Mouse (Mus musculus) lung, embryonic 16.5 days (tissue): ENCODE data around the gene Gm45837. TPM values are rescaled to one million over a fixed set of nuclear protein-coding genes. Genes with fewer than 3 reads are reported as not detected.

Experiments
- ATAC-seq: fragments of 200-750 bp; cut with Nextera tagmentation; 2 replicates; pipeline ENCODE4 v1.8.0; 2017; ENCODE audit warnings: low read depth, mild to moderate bottlenecking, moderate library complexity
- H3K27ac ChIP-seq: fragments of 300-500 bp; sonication (generic); 2 replicates; pipeline ENCODE4 v1.5.1; 2014; ENCODE audit warnings: mild to moderate bottlenecking, control low read depth, low read length
- H3K27me3 ChIP-seq: fragments of 300-500 bp; sonication (generic); 2 replicates; pipeline ENCODE4 v1.6.1; 2014; ENCODE audit warnings: low read depth, low read length, mixed read lengths; ENCODE audit not compliant: control insufficient read depth, insufficient read depth
- H3K36me3 ChIP-seq: fragments of 300-500 bp; sonication (generic); 2 replicates; pipeline ENCODE4 v1.6.1; 2014; ENCODE audit warnings: low read length; ENCODE audit not compliant: control insufficient read depth, insufficient read depth
- H3K4me1 ChIP-seq: fragments of 300-500 bp; sonication (generic); replicated peaks from 2 replicates; pipeline ENCODE4 v1.6.1; 2014; ENCODE audit warnings: low read length, mixed read lengths; ENCODE audit not compliant: control insufficient read depth, insufficient read depth
- H3K4me2 ChIP-seq: fragments of 300-500 bp; sonication (generic); 2 replicates; pipeline ENCODE4 v1.6.1; 2014; ENCODE audit warnings: low read depth, low read length, control low read depth
- H3K4me3 ChIP-seq: fragments of 300-500 bp; sonication (generic); 2 replicates; pipeline ENCODE4 v1.5.1; 2014; ENCODE audit warnings: mild to moderate bottlenecking, low read length, control low read depth
- H3K9ac ChIP-seq: fragments of 300-500 bp; sonication (generic); 2 replicates; pipeline ENCODE4 v1.6.1; 2014; ENCODE audit warnings: low read length, control low read depth
- H3K9me3 ChIP-seq: fragments of 300-500 bp; sonication (generic); 2 replicates; pipeline ENCODE4 v1.6.1; 2016; ENCODE audit warnings: low read length; ENCODE audit not compliant: control insufficient read depth
- WGBS: fragments of 180-500 bp; shearing (Covaris S2); extraction: QIAGEN DNeasy Blood & Tissue Kit; methylation state at CpG from one replicate; pipeline ENCODE4 v1.1.7; 2014; 5-methylcytosine and 5-hydroxymethylcytosine counted together
- polyA plus RNA-seq: library from polyadenylated mRNA; unstranded; fragments of >200 nt; fragmentation: Nextera tagmentation; extraction: Ambion mirVana; gene quantifications from 2 replicates; pipeline ENCODE4 v1.2.1, GENCODE M21; 2015

The Gm45837 gene
- polyA plus RNA-seq, 1 experiment from 2014 or later, result 2.4 TPM

DNA sequence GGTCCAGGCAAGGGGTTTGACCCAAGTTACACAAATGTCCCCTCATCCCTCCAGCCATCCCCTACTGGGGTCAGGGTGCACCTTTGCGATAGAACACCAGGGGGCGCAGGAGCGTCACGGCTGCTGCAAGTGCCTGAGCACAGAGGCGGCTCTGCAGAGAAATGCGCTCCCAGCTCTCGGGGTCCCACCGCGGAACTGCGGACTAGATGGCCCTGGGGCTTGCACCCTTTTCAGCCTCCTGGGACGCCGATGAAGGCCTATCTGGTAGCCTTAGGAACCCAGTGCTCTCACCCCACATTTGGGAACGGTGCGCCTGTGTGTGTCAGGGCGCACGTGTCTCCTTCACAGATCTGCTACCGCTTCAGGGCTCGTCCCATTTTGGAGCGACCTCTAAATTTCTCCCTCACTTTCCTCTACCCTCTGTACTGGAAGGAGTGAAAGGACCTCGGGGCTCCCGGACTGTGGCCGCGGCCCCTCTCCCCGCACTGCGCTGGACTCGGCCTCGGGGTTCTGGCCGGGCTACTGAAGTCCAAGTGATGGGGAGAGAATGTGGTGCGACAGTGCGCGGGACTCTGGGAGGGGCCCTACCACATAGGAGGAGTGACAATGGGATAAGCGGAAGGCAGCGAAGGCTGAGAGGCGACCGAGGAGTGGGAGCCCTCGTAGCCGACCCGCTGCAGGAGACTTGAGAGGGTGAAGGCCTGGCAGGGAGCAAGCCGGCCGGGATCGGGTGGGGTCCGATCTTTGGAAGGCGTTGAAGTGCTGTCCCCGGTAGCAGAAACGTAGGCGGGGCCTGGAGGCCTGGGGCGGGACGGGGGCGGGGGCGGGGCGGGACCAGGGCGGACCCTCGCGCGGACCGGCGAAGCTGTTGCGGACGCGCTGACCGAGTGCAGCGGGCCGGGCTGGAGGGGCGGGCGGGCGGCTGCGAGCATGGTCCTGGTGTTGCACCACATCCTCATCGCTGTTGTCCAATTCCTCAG lies 40.0 kb downstream of the Gm45837 start:
- Histone ChIP-seq H3K4me3 (peak overlapping the region; percentile 61), H3K9me3 (no peaks in the 10 kb centered on the region), H3K4me2 (peak overlapping the region; percentile 100), H3K27me3 (peaks cover 17% of the 10 kb centered on the region), H3K36me3 (no peaks in the 10 kb centered on the region), H3K9ac (peak overlapping the region; percentile 54), H3K4me1 (peaks cover 5% of the 10 kb centered on the region; the same call in 1 of the 2 replicates), H3K27ac (no peak overlapping the region)
- WGBS, result under 1% methylated on average over 59 of the region's 68 CpGs
- ATAC-seq, result peak; percentile 89

DNA sequence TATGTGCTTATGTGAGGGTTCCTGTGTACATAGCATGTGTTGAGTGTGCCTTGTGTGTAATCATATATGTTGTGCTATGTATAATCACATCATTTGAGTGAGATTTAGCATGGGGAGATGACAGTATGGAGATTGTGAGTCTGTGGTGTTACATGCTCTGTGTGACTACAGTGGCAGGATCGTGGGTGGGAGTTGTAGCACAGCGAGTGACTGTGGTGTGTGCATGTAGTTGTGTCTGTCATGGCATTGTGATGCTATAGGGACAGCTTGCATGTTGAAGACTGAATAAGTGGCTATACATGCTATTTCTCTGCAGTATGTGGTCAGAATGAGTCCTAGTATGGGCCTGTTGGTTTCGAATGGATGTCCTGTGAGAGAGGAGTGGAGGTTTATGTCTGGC lies 42.0 kb downstream of the Gm45837 start:
- 87% methylated on average over 3 of the region's 3 CpGs for WGBS
- Histone ChIP-seq H3K36me3 (no peaks in the 10 kb centered on the region), H3K9ac (no peak overlapping the region), H3K27ac (no peak overlapping the region), H3K27me3 (peaks cover 17% of the 10 kb centered on the region), H3K4me1 (peaks cover 5% of the 10 kb centered on the region; the same call in 1 of the 2 replicates), H3K4me2 (peak overlapping the region; percentile 100), H3K9me3 (no peaks in the 10 kb centered on the region), H3K4me3 (peak overlapping the region; percentile 61; the same call in 1 of the 2 replicates)
- no peak for ATAC-seq

DNA sequence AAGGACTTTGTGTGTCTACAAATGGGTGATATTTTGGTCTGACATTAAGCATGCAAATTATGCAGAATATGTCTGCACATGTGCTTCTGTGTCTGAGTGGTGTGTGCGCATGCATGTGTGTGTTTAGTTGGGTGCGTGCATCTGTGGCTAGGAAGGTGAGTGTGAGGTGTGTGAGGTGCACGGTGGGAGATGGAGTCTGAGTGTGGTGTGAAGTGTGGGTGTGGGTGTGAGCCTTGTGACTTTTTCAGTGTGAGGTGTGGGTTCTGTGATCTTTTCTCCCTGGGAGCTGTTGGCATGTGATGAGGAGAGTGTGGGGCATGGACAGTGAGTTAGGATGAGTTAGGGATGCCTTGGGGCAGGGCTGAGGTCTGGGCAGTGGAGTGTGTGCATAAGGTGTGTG lies 42.6 kb downstream of the Gm45837 start:
- H3K9me3 ChIP-seq, result no peaks in the 10 kb centered on the region
- WGBS, result 72% methylated on average over 3 of the region's 3 CpGs
- no peak overlapping the region for H3K9ac ChIP-seq
- peaks cover 6% of the 10 kb centered on the region; the same call in 1 of the 2 replicates for H3K4me1 ChIP-seq
- peak overlapping the region; percentile 100 for H3K4me2 ChIP-seq
- H3K36me3 ChIP-seq, result no peaks in the 10 kb centered on the region
- H3K4me3 ChIP-seq, result no peak overlapping the region
- ATAC-seq, result no peak
- peaks cover 17% of the 10 kb centered on the region for H3K27me3 ChIP-seq
- no peak overlapping the region for H3K27ac ChIP-seq

DNA sequence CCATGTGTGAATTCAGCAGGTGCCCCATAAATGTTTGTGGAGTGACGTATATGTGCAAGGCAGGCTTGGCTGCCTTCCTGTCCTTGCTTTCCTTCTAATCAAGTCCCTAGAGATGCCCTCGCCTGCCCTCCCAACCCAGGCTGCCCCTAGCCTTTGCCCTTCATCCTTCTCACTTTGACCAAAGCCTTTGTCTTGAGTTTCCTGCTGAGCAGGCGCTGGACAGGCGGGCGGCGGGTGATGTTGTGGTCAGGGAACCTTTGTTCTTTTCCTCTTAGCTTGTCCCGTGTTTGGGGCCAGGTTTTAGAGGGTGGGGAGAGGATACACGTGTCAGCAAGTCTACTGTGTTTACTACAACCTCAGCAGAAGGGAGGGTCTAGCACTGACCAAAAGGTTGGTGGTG lies 43.0 kb downstream of the Gm45837 start:
- H3K9me3 ChIP-seq, result no peaks in the 10 kb centered on the region
- no peak overlapping the region for H3K27ac ChIP-seq
- H3K4me1 ChIP-seq, result peaks cover 8% of the 10 kb centered on the region; the same call in 1 of the 2 replicates
- H3K4me2 ChIP-seq, result peak overlapping the region; percentile 100; the same call in 1 of the 2 replicates
- no peak for ATAC-seq
- peaks cover 17% of the 10 kb centered on the region for H3K27me3 ChIP-seq
- no peak overlapping the region for H3K4me3 ChIP-seq
- H3K9ac ChIP-seq, result no peak overlapping the region
- WGBS, result 20% methylated on average over 8 of the region's 8 CpGs
- H3K36me3 ChIP-seq, result no peaks in the 10 kb centered on the region

DNA sequence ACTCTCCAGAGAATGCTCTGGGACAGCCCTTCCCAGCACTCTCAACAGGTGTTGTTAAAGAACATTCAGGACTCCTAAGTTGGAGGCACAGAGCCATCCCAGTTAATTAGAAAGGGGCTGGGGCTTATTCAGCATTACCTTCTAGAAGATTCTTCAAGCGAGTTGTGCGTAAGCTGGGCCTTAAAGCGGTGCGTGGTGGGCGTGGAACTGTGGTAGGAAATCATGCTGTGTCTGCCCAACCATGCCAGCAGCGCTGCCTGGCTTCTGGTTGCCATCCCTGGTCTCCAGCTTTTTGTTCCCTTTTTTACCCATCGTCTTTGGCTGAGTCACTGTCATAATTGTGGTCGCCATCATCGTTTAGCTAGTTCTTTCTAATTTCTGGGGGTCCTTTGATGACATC lies 43.8 kb downstream of the Gm45837 start:
- WGBS, result 86% methylated on average over 9 of the region's 9 CpGs
- Histone ChIP-seq H3K36me3 (no peaks in the 10 kb centered on the region), H3K27me3 (peaks cover 17% of the 10 kb centered on the region)

DNA sequence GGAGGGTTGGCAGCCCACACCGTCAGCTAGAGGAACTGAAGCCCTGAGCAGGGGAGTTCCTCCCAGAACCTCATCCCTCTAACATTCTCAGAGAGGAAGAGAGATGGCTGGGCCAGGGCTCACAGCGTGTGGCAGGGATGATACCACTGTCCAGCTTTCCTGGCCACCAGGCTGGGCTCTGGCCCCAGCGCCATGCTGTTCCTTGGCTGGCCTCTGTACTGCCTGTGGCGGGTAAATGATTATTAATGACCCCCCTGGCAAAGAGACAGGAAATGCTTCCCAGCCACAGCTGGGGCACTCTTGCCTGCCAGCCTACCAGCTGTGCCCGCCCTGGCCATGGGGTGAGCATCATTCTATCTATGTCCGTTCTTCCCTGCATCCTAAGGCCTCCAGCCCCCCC lies 44.5 kb downstream of the Gm45837 start:
- H3K9me3 ChIP-seq, result no peaks in the 10 kb centered on the region
- ATAC-seq, result no peak
- no peak overlapping the region for H3K4me2 ChIP-seq
- no peak overlapping the region for H3K27ac ChIP-seq
- H3K4me3 ChIP-seq, result no peak overlapping the region
- WGBS, result 62% methylated on average over 6 of the region's 6 CpGs
- no peaks in the 10 kb centered on the region for H3K36me3 ChIP-seq
- peaks cover 17% of the 10 kb centered on the region for H3K27me3 ChIP-seq
- no peak overlapping the region for H3K9ac ChIP-seq
- peaks cover 11% of the 10 kb centered on the region; the same call in 1 of the 2 replicates for H3K4me1 ChIP-seq

More for the DNA sequence above, 43.8 kb downstream of the Gm45837 start:
- Histone ChIP-seq H3K4me1 (peaks cover 10% of the 10 kb centered on the region; the same call in 1 of the 2 replicates), H3K9ac (no peak overlapping the region), H3K9me3 (no peaks in the 10 kb centered on the region), H3K4me3 (no peak overlapping the region), H3K4me2 (no peak overlapping the region), H3K27ac (no peak overlapping the region)
- no peak for ATAC-seq

DNA sequence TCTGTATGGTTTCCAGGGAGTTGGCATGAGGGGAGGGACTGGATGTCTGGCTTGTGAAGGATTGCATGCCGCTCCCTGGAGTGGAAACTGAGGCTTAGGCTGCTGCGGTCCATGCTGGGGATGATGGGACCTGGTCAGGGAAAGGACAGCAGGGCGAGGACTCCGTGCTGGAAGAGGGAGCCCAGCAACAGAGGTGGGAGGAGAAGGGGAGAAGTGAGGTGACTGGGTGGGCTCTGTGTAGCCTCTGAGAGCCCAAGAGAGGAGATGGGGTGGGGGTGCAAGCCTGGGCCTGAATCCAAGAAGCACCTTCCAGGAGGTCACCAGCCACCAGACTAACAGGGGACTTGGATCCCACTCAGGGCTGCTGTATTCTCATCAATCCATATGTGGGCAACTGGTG lies 45.6 kb downstream of the Gm45837 start:
- H3K36me3 ChIP-seq, result no peaks in the 10 kb centered on the region
- 0 out of 2 replicates have a peak overlapping the region, but pooled peaks have one; percentile 4 for H3K4me2 ChIP-seq
- H3K27ac ChIP-seq, result no peak overlapping the region
- H3K9ac ChIP-seq, result no peak overlapping the region
- no peak for ATAC-seq
- peaks cover 17% of the 10 kb centered on the region for H3K27me3 ChIP-seq
- no peaks in the 10 kb centered on the region for H3K9me3 ChIP-seq
- no peak overlapping the region for H3K4me3 ChIP-seq
- peaks cover 12% of the 10 kb centered on the region; the same call in 1 of the 2 replicates for H3K4me1 ChIP-seq
- 70% methylated on average over 4 of the region's 4 CpGs for WGBS

DNA sequence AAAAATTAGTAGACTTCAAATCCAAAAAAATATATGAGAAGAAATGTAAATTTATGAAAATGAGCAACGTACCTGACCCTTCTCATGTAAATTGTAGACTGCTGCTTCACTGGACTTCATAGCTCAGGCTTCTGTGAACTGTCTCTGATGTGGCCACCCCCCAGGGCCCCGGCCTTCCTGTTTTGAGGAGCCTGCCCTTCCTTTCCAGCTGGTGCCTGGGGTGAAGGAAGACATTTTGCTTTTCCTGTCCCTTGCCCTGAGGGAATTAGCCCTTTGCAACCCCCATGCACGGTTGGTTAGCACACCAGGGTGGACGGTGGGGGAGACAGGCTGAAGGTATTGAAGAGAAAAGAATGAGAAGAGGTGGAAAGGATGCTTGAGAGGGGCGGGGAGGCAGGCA lies 46.1 kb downstream of the Gm45837 start:
- Histone ChIP-seq H3K4me1 (peaks cover 12% of the 10 kb centered on the region; the same call in 1 of the 2 replicates), H3K4me2 (no peak overlapping the region), H3K9me3 (no peaks in the 10 kb centered on the region), H3K27me3 (peaks cover 14% of the 10 kb centered on the region), H3K4me3 (no peak overlapping the region), H3K9ac (no peak overlapping the region), H3K27ac (no peak overlapping the region), H3K36me3 (no peaks in the 10 kb centered on the region)
- 39% methylated on average over 5 of the region's 5 CpGs for WGBS
- no peak for ATAC-seq

DNA sequence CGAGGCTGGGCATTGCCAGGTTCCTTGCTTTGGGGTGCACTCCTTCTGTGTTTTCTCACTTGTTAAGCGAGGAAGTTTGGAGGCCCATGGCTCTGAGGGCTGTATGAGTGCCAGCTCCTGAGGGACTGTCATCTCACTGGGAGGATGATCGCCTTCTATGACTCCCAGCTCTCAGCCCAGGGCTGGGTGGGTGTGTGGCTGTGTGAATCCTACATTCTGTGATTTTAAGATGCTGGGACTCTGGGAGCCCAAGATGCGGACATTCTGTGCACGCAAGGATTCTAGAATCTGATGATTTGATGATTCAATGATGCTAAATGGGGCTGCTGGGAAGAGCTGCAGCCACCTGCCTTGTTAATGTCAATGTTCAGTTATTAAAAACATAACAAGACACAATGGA lies 46.6 kb downstream of the Gm45837 start:
- H3K4me1 ChIP-seq, result peaks cover 14% of the 10 kb centered on the region
- no peaks in the 10 kb centered on the region for H3K9me3 ChIP-seq
- 71% methylated on average over 5 of the region's 5 CpGs for WGBS
- ATAC-seq, result no peak
- no peak overlapping the region for H3K9ac ChIP-seq
- H3K27me3 ChIP-seq, result peaks cover 9% of the 10 kb centered on the region
- no peaks in the 10 kb centered on the region for H3K36me3 ChIP-seq
- no peak overlapping the region for H3K4me2 ChIP-seq
- no peak overlapping the region for H3K4me3 ChIP-seq
- no peak overlapping the region; the same call in 1 of the 2 replicates for H3K27ac ChIP-seq
